Comparison of ENCODE assay signal across 17 mouse cellular contexts in the genomic region with DNA sequence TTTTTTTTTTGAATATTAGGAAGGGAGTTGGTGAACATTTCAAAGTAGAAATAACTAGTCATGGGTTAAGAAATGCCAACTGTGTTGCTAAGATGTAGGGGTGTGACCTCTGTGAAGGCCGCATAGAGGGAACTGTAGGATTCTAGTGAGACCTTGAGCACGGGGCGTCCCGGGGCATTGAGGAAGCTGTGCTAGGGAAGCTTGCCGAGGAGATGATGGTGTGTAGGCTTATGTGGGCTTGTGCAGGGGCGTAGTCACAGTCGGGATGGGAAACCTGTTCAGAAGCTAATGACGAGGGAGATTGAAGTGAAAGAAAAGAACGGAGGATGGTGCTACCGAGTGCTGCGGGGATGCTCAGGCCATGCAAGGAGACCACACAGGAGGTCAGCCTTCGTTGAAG. TPM values are rescaled to one million over a fixed set of nuclear protein-coding genes. Genes with fewer than 3 reads are reported as not detected.
A peak's percentile ranks its signal among the peaks of the same experiment; 100 is the strongest.
DNase-seq lines count a peak whose midpoint lies in the region; ATAC-seq and TF ChIP-seq lines count a peak whose summit lies in the region.
"Had no signal": no experiment of that assay in that cellular context is flagged by ENCODE, and none has a peak within 500 bp of the region (broad histone marks: within the 10 kb centered on the region; RNA-seq: fewer than 3 reads in every experiment).

No protein-coding gene starts in this region.

- H3K27ac ChIP-seq in forebrain, embryonic 10.5 days, result 0 out of 2 replicates have a peak overlapping the region, but pooled peaks have one; percentile 4
- no peak overlapping the region for H3K27ac ChIP-seq in forebrain, embryonic 11.5 days (ENCODE audit: low read depth, low read length)
- peak overlapping the region; percentile 42 for H3K27ac ChIP-seq in bone marrow, adult 2 months (ENCODE audit: control insufficient read depth, insufficient read depth, low read depth, low read length, poor library complexity)
- H3K27ac ChIP-seq: hindbrain, embryonic 13.5 days; midbrain, embryonic 10.5 days had no signal

- H3K27me3 ChIP-seq in forebrain, embryonic 10.5 days (ENCODE audit: poor library complexity, severe bottlenecking), result no peaks in the 10 kb centered on the region
- H3K27me3 ChIP-seq in forebrain, embryonic 11.5 days (ENCODE audit: control insufficient read depth, insufficient read depth, low read length), result no peaks in the 10 kb centered on the region
- no peaks in the 10 kb centered on the region for H3K27me3 ChIP-seq in E14TG2a.4 (ENCODE audit: insufficient read depth, low read length)
- H3K27me3 ChIP-seq: heart, embryonic 12.5 days; hindbrain, embryonic 13.5 days had no signal

- no peak overlapping the region for H3K4me3 ChIP-seq in forebrain, embryonic 10.5 days
- no peak overlapping the region for H3K4me3 ChIP-seq in forebrain, embryonic 11.5 days (ENCODE audit: low read depth, low read length)
- 0 out of 2 replicates have a peak overlapping the region, but pooled peaks have one; percentile 3 for H3K4me3 ChIP-seq in E14TG2a.4 (replicated peaks; ENCODE audit: low read length)
- H3K4me3 ChIP-seq in bone marrow, adult 2 months (replicated peaks; ENCODE audit: control insufficient read depth, low read depth, low read length), result no peak overlapping the region
- H3K4me3 ChIP-seq: heart, embryonic 12.5 days; hindbrain, embryonic 13.5 days; midbrain, embryonic 10.5 days had no signal

- TF ChIP-seq POLR2A in bone marrow, adult 2 months (IDR thresholded peaks at IDR 0.05; ENCODE audit: borderline replicate concordance, control insufficient read depth, low read depth, low read length), result no peak

- H3K9ac ChIP-seq in forebrain, embryonic 11.5 days (ENCODE audit: low read length), result no peak overlapping the region
- H3K9ac ChIP-seq: heart, embryonic 12.5 days; hindbrain, embryonic 13.5 days had no signal

- H3K4me1 ChIP-seq in forebrain, embryonic 10.5 days, result peaks cover 43% of the 10 kb centered on the region
- peaks cover 8% of the 10 kb centered on the region; the same call in 1 of the 2 replicates for H3K4me1 ChIP-seq in forebrain, embryonic 11.5 days (replicated peaks; ENCODE audit: control insufficient read depth, insufficient read depth, low read length)
- H3K4me1 ChIP-seq in E14TG2a.4 (replicated peaks; ENCODE audit: low read depth, low read length), result peaks cover 91% of the 10 kb centered on the region
- peaks cover 9% of the 10 kb centered on the region for H3K4me1 ChIP-seq in bone marrow, adult 2 months (ENCODE audit: control insufficient read depth, insufficient read depth, low read length)

- TF ChIP-seq CTCF in E14TG2a.4 (conservative IDR thresholded peaks at IDR 0.05; ENCODE audit: low read length), result no peak
- no peak; the same call in 1 of the 2 replicates for TF ChIP-seq CTCF in bone marrow, adult 2 months (IDR thresholded peaks at IDR 0.05; ENCODE audit: control insufficient read depth, insufficient read depth, low read length)

- WGBS in forebrain, embryonic 10.5 days, result 90% methylated on average over 12 of the region's 12 CpGs
- WGBS in forebrain, embryonic 11.5 days, result 88% methylated on average over 12 of the region's 12 CpGs
- WGBS in bone marrow, adult 2 months, result 31% methylated on average over 12 of the region's 12 CpGs

- H3K4me2 ChIP-seq in forebrain, embryonic 11.5 days (ENCODE audit: low read depth, low read length, severe bottlenecking), result no peak overlapping the region
- H3K4me2 ChIP-seq: heart, embryonic 12.5 days; hindbrain, embryonic 13.5 days had no signal

- ATAC-seq in forebrain, embryonic 11.5 days (replicated peaks; ENCODE audit: low FRiP score), result no peak
- peak; percentile 55 for ATAC-seq in megakaryocyte, adult 5-6 weeks (ENCODE audit: poor library complexity, severe bottlenecking)
- ATAC-seq in erythroid progenitor cell, adult 5-6 weeks (replicated peaks; ENCODE audit: low FRiP score, poor library complexity, severe bottlenecking), result no peak
- ATAC-seq: intestine, embryonic 16.5 days had no signal

- no peaks in the 10 kb centered on the region for H3K9me3 ChIP-seq in forebrain, embryonic 10.5 days
- H3K9me3 ChIP-seq in forebrain, embryonic 11.5 days (ENCODE audit: control insufficient read depth, low read length), result no peaks in the 10 kb centered on the region
- H3K9me3 ChIP-seq in E14TG2a.4 (ENCODE audit: low read length), result peaks cover 4% of the 10 kb centered on the region; the same call in 1 of the 2 replicates
- H3K9me3 ChIP-seq: heart, embryonic 12.5 days; hindbrain, embryonic 13.5 days; midbrain, embryonic 10.5 days had no signal

- peaks cover 73% of the 10 kb centered on the region for H3K36me3 ChIP-seq in forebrain, embryonic 10.5 days (replicated peaks)
- no peaks in the 10 kb centered on the region; the same call in 1 of the 2 replicates for H3K36me3 ChIP-seq in forebrain, embryonic 11.5 days (ENCODE audit: control insufficient read depth, insufficient read depth, low read length)
- peaks cover 67% of the 10 kb centered on the region for H3K36me3 ChIP-seq in E14TG2a.4 (ENCODE audit: insufficient read depth, low read length)
- H3K36me3 ChIP-seq: heart, embryonic 12.5 days had no signal

- DNase-seq in forebrain, embryonic 10.5 days (ENCODE audit: extremely low spot score, low spot score), result no peak
- no peak for DNase-seq in forebrain, embryonic 11.5 days (ENCODE audit: low spot score)
- DNase-seq in kidney, adult 18-20 months, result no peak
- DNase-seq in kidney, adult 8-10 months, result no peak
- DNase-seq: B cell, adult 2 months; cerebellum, adult 2 months; gastrocnemius, postnatal 36 days; kidney, postnatal 10 days; thymus, adult 18-20 months had no signal

RNA-seq across cellular contexts. Expression of gene Srebf2, which starts 5.0 kb away (rescaled TPM):
- 207 and 227 TPM in 2 replicates for polyA plus RNA-seq in forebrain, embryonic 10.5 days (2016; fragmentation: Nextera tagmentation; extraction: Ambion mirVana)
- polyA plus RNA-seq in forebrain, embryonic 11.5 days (2014; fragmentation: Nextera tagmentation; extraction: Ambion mirVana), result 209 and 216 TPM in 2 replicates
- 19.3 and 46.3 TPM in 2 replicates for polyA plus RNA-seq in bone marrow, adult 2 months (2011; ENCODE audit: insufficient read depth, insufficient read length, low replicate concordance, missing spikeins)
- 39.0 and 40.7 TPM in 2 replicates for total RNA-seq in megakaryocyte, adult 5-6 weeks (2015)
- 39.8 and 40.7 TPM in 2 replicates for total RNA-seq in megakaryocyte, adult 5-6 weeks (2017)
- 40.7 and 42.9 TPM in 2 replicates for total RNA-seq in erythroid progenitor cell, adult 5-6 weeks (2015; ENCODE audit: low replicate concordance)
- 36.2 and 43.0 TPM in 2 replicates for total RNA-seq in erythroid progenitor cell, adult 5-6 weeks (2017; ENCODE audit: low replicate concordance)

RNA-seq across cellular contexts. Expression of gene Ccdc134, which starts 24.3 kb away (rescaled TPM):
- polyA plus RNA-seq in forebrain, embryonic 10.5 days (2016; fragmentation: Nextera tagmentation; extraction: Ambion mirVana), result 22.9 and 24.0 TPM in 2 replicates
- 23.6 and 25.5 TPM in 2 replicates for polyA plus RNA-seq in forebrain, embryonic 11.5 days (2014; fragmentation: Nextera tagmentation; extraction: Ambion mirVana)
- 23.8 and 28.2 TPM in 2 replicates for polyA plus RNA-seq in bone marrow, adult 2 months (2011; ENCODE audit: insufficient read depth, insufficient read length, low replicate concordance, missing spikeins)
- total RNA-seq in megakaryocyte, adult 5-6 weeks (2015), result 7.8 and 8.8 TPM in 2 replicates
- 22.6 and 23.5 TPM in 2 replicates for total RNA-seq in megakaryocyte, adult 5-6 weeks (2017)
- total RNA-seq in erythroid progenitor cell, adult 5-6 weeks (2015; ENCODE audit: low replicate concordance), result 2.9 and 12.6 TPM in 2 replicates
- total RNA-seq in erythroid progenitor cell, adult 5-6 weeks (2017; ENCODE audit: low replicate concordance), result 5.5 and 5.8 TPM in 2 replicates
